Mouse (Mus musculus) 416B (cell line): ENCODE data around the gene Sgf29.

Experiments
- DNase-seq: peaks from one replicate; pipeline ENCODE4 v3.0.0; 2011; ENCODE audit warnings: low read depth

Sgf29 gene

GRCm38 (mm10) chr7:126649231-126650051 is at the start of gene Sgf29:
TSS of gene Sgf29 (plus strand) at chr7:126649309.
- peak; percentile 94 for DNase-seq

- no peak for DNase-seq
Measured at GRCm38 (mm10) chr7:126601896-126602295, 47.2 kb upstream of the Sgf29 start.

DNA sequence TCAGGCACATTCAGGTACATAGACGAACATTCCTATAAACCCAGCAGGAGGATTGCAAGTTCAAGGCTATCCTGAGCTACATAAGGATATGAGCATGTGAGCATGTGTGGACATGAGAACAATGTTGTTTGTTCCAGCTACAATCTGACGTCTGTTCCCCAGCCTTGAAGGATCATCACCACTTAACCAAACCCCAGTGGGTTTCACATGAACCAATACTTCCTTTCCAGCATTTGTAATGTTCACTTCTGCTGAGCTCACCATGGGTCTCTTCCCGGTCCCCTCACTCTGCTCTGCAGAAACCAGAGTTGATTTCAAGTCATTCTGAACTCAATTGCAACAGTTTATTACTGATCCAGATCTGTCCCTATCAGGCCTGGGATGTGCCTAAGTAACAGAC is 46.5 kb upstream of the Sgf29 start:
- no peak for DNase-seq

DNA sequence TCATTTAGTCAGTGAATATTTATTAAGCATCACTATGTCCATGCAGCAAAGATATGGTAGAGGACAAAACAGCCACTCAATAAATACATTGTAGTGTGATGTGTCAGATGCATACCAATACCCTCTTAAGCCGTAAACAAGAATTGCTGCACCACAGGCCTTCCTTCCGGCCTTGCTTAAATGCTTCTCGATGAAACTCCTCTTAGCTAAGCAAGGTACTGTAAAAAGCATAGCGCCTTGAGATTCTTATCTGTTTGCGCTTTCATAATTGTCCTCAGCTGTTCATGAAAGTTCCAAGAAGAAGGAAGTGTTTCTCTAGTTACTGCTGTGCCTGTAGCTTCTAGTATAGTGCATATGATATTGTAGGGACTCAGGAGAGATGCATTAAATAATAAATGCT is 42.5 kb upstream of the Sgf29 start:
- DNase-seq: peak; percentile 73

DNA sequence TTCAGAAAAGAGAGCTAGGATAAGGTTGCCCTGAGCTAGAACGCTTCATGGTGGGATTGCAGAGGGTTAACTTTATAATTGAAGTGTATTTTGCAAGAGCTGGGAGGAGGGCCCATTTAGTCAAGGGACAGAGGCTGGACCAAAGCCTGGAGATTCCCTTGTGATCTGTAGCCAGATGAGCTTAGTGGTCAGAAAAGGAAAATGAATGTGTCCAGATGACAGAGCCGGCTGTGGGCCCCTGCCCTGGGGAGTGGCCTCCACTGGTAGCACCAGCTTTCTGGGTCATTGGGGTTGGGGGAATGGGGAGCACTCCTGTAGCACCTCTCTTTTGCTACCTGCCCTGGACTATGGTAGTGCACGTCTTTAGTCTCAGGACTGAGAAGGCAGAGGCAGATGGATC is 42.0 kb upstream of the Sgf29 start:
- DNase-seq: no peak

DNA sequence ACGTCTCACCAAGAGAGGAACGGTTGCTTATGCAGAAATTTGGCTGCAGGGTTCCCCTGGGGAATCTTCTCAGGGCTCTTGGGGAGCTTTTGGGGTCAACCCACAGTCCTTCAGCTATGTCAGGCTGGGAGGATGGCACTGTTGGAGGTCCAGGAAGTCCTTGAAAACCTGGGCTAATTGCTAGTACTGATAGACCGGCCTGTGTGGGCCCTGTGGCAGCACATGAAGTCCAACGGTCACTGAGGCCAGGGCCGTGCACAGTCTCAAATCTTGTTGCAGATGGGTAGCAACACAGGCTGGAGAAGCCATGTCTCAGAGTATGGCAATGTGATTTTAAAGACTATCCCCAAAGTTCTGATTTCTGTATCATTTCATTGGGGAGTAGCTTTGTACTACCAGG is 41.3 kb upstream of the Sgf29 start:
- DNase-seq: no peak

GRCm38 (mm10) chr7:126612736-126613135 is 36.4 kb upstream of the Sgf29 start:
- peak; percentile 24 for DNase-seq

DNA sequence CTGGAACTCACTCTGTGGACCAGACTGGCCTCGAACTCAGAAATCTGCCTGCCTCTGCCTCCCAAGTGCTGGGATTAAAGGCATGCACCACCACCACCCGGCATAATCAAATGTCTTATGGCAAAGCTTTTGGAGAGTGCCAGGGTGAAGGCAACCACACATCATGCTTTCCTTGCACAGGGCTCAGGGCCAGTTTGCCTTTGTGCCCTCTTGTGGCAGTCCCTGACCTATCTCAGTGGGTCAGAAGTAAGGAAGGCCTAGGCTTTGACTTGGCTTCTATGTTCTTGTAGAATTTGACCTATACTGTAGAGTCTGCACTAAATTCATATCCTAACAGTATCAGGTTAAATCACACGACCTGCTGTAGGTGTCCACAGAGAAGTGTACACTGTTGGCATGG is 32.4 kb upstream of the Sgf29 start:
- DNase-seq: peak; percentile 50

DNA sequence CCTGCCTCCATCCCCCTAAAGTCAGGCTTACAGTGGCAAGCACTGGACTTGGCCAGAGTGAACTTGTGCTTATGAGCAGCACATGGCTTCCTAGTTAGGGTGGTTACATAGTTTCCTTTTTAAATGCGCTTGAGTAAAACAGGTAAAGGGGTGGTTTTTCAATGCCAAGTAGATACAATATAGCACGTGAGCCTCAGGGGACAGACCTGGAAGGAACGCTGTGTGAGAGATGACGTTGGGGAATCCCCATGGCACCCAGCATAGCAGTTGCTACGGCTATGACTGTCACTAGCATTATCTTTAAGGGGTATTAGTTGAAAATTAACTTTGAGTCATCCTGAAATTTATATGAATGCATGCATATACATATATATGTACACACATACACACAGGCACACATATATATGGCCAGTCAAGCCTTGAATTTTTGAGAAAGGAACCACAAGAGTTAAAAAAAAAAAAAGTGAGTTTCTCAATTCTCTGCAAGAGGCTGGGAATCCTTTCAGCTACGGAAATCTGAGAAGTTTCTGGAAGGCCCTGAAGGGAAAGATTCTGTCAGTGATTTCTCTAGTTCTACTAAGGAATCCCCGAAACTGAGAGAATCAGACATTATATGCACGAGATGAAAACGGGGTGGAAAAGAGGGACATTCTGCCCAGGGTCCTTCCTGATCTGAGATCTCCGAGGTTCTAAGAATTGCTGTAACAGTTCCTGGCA is 29.4 kb upstream of the Sgf29 start:
- no peak for DNase-seq

- DNase-seq: no peak
Measured at GRCm38 (mm10) chr7:126621452-126622359, 27.4 kb upstream of the Sgf29 start.

- DNase-seq: no peak
Measured at GRCm38 (mm10) chr7:126623381-126623780, 25.7 kb upstream of the Sgf29 start.

- DNase-seq: no peak
Measured at GRCm38 (mm10) chr7:126624774-126625173, 24.3 kb upstream of the Sgf29 start.

DNA sequence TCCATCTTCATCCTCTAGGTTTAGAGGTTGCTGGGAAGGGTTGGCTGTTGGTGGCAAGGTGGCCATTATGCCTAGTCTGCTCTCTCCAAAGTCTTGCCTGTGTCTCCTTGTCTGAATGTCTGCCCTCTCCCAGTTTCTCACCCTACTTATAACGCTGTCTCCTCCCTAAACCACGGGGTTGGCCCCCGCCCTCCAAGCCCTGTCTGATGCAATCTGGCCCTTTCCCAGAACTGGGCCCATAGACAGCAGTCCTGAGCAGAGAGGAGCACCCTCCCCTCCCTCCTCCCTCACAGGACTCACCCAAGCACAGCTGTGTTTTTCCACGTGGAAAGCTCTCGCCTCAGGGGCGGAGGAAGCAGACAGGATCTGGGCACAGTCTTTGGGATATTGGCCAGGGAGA is 23.7 kb upstream of the Sgf29 start:
- DNase-seq: no peak

DNA sequence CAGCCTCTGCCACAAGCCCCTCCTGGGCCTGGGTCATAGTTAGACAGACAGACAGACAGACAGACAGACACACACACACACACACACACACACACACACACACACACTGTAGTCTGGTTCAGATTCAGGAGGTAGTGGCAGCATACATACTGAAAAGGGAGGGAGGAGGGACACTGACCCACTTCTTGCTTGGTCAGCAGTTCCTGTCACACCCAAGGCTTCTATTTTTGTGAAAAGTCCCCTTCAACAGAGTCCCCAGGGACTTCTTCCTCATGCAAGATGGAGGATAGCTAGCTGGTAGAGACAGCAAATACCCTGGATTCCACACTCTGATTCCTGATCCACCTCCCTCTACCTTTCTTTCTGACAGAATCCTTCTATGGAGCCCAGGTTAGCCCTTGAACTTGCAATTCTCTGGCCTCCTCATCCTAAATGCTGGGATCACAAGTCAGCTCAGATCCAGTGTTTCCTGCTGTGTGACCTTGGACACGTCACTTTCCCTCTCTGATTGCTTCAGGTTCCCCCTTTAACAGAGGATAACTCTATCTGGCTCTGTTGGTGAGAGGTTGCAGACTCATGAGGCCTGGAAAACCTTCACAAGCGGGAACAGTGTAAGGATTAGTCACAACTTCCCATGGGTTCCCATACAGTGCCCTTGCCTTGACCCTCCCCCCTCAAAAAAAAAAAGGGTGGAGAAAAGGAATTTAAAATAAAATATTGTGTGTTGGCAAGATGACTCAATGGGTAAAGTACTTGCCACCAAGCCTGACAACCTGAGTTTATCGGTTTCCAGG is 23.1 kb upstream of the Sgf29 start:
- no peak for DNase-seq

DNA sequence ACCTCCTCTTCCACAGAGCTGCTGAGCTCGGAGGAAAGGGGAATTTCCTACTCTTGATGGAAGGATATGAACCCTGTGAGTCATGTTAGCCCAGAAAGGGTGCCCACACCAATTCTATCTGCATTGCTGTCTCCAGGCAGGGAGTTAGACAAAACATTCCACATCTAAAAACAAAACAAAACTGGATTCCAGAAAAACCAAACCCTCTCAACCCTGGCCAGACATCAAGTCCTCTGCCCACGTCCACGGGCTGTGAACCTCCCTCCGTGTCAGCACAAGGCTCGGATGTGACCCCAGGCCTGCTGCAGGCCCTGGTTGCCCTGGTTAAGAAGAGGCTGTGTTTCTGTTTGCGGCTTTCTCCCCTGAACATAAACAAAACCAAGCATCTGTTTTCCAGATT is 21.0 kb upstream of the Sgf29 start:
- no peak for DNase-seq

GRCm38 (mm10) chr7:126629915-126630314 is 19.2 kb upstream of the Sgf29 start:
- peak; percentile 22 for DNase-seq

- DNase-seq: no peak
Measured at GRCm38 (mm10) chr7:126630824-126631518, 18.1 kb upstream of the Sgf29 start, which contains the start of gene Nupr1. TSS of gene Nupr1 (minus strand) at chr7:126630861.

- peak; percentile 66 for DNase-seq
Measured at GRCm38 (mm10) chr7:126632478-126632877, 16.6 kb upstream of the Sgf29 start.

DNA sequence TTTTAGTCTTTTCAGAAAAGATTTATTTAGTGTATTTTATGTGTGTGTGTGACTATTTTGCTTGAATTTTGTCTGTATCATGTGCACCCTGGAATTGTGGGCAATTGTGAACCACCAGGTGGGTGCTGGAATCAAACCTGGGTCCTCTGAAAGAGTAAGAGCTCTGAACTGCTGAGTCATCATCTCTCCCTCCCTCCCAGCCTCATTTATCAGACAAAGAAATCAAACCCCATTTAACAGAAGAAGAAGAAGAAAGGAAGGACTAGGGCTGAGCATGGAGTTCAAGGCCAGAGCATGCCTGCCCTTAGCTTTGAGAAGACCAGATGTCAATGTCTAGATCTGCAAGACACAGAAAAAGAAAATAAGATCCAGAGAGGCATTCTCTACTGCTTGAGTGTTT is 13.7 kb upstream of the Sgf29 start:
- DNase-seq: peak; percentile 70

DNA sequence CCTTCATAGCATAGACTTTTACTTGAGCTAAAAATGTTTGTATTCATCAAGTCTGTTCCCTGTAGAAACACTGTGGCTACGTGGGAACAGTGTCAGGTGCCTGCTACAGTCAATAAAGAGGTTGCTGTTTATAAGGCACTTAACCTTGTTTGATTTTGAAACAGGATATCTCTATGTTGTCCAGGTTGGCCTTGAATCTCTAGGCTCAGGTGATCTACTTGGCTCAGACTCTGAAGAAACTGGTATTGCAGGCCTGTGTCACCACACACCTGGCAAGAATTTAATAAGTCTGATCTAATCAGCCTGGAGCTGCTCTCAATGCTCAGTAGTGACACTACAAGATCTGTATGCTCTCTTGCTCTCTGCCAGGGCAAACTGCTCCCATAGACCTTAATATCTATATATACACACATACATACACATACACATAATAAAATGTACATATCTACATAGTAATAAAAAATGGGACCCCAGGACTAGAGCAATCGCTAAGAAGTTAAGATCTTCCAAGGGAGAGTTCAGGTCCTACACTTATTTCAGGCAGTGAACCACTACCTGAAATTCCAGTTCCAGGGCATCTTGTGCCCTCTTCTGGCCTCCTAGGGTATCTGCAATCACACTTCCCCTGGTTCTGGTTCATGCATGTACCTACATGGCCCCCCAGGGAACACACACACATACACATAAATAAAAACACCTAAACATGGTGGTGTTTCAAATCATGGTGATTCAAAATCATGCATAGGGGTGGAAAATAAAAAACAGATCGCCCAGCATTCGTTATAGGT is 12.2 kb upstream of the Sgf29 start:
- peak; percentile 80 for DNase-seq
